Mouse (Mus musculus) embryonic fibroblast, embryonic 13.5 days (primary cell): ENCODE results near the gene Emg1. TPM values are rescaled to one million over a fixed set of nuclear protein-coding genes. Genes with fewer than 3 reads are reported as not detected.
"Not testable (repeated sequence)": the region's sequence is repeated elsewhere in the genome, so short reads cannot be mapped to it uniquely, and the experiment has no call there.

Experiments used
- H3K27ac ChIP-seq: 2 replicates; pipeline ENCODE4 v1.5.1; 2012; ENCODE audit warnings: low read length, control low read depth, inconsistent platforms; ENCODE audit not compliant: insufficient read depth
- H3K4me1 ChIP-seq: 2 replicates; pipeline ENCODE4 v1.6.1; 2011; ENCODE audit warnings: low read length; ENCODE audit not compliant: control insufficient read depth, insufficient read depth
- H3K4me3 ChIP-seq: 2 replicates; pipeline ENCODE4 v1.5.1; 2011; ENCODE audit warnings: mild to moderate bottlenecking, control low read depth, low read length; ENCODE audit not compliant: insufficient read depth
- CTCF ChIP-seq: IDR thresholded peaks from 2 replicates; pipeline ENCODE4 v1.5.1; 2011; ENCODE audit warnings: mild to moderate bottlenecking, control low read depth, low read length, moderate library complexity, borderline replicate concordance; ENCODE audit not compliant: insufficient read depth
- POLR2A ChIP-seq: IDR thresholded peaks from 2 replicates; pipeline ENCODE4 v1.6.1; 2011; ENCODE audit warnings: low read depth, mild to moderate bottlenecking, control low read depth, low read length, moderate library complexity
- polyA plus RNA-seq: library from polyadenylated mRNA; stranded (reverse); fragments of >200 nt; gene quantifications from 2 replicates; pipeline ENCODE4 v1.2.4, GENCODE M21; 2011; ENCODE audit warnings: low read depth; ENCODE audit not compliant: missing spikeins, insufficient read length

Emg1 gene
- polyA plus RNA-seq, 1 experiment, result 67.1 TPM

DNA sequence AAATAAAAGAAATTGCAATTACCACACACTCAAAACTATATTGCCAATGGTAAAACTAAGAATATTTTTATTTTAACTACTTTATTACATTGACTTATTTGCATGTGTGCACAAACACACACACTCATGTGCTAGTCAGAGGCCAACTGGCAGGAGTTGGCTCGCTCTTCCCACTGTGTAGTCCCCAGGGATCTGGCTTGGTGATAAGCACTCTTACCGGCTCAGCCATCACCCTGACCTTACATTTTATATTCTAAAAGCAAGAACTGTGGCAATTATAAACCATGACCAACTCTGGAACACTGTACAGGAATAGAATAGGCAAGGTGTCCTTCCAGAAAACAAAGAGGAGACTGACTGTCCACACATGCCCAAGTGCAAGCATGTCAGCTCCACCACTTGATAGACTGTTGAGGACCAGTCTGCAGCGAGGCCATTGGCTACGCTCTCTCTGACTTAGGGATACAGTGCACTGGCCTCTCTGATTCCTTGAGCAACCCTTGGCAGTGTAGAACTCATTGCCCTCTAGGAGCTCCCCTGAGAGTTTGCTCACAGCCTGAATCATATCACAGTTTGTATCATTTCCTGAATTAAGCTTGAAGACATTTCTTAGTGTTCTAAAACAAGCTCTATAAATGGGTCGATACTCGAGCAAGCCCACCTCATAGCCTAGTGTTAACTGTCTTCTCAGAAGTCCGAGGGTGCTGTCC lies 15.4 kb downstream of the Emg1 start:
- H3K27ac ChIP-seq, result peak overlapping the region; percentile 8; the same call in 1 of the 2 replicates
- TF ChIP-seq POLR2A (no peak), CTCF (no peak)
- 0 out of 2 replicates have a peak, but pooled peaks cover 2% of the 10 kb centered on the region for H3K4me1 ChIP-seq
- no peak overlapping the region for H3K4me3 ChIP-seq

DNA sequence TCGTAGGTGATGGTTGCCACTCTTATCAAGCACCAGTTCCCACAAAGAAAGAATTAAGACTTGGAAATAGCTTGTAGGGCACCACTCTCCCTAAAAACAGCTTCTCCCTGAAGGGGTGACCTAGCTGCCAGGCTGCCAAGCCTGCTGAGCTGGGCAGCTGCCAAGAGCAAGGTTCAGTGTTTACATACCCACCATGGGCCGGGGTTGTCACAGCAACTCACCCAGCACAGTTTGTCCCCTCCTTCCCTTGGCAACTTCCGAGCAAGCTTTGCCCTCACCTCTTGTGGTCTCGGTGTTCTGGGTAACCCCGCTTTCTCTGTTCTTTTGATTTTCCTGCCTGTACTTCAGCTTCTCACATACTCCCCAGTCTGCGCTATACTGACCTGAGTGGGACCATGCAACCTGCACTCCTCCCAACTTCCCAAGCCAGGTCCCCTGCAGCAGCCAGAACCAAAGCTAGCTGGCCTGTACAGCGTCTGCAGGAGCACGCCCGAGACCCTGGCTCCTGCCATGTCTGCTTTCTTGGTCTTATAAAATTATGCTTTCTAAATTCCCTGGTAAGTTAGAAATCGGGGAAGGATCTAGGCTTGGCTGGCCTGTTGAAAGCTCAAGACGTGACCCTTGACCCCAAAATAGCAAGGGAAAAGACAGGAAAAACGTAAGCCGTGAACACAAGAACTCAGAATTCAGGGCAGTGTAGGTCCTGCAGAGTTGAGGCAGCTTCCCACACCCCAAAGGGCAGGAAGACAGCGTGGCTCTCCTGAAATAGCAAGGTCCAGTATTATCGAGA lies 17.6 kb downstream of the Emg1 start:
- TF ChIP-seq POLR2A (no peak), CTCF (no peak)
- Histone ChIP-seq H3K4me3 (no peak overlapping the region), H3K27ac (no peak overlapping the region), H3K4me1 (0 out of 2 replicates have a peak, but pooled peaks cover 2% of the 10 kb centered on the region)

DNA sequence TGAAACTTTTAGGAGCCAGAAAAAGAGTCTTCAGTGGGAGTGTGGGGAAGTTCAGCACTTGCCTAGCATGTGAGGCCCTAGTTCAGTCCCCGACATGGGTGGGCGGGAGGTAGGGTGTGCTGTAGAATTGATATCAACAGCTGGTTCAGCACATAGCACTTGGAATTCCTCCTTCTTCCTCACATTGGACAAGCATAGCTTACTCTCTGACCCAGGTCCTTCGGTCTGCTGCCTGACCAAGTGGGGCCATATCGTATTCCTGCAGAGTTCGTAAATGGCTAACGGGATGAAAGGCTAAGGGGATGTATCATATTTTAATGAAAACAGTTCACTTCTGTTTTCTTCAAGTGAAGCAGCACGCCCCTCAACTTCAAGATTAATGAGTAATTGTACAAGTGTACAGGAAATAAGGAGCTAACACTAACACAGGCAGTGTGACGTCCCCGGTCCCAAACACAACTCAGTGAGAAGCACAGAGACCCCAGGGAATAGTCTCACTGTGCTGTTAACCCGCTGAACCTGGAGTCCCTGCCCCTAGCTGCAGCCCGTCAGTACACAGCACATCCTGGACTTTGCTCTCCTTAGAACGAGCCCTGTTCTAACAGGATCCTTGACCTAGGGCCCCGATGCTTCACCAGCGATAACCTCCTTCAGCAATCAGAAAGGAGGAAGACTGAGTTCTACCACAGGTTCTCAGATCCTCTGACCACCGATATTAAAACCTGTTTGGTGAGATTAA lies 18.6 kb downstream of the Emg1 start:
- peaks cover 10% of the 10 kb centered on the region for H3K4me1 ChIP-seq
- H3K27ac ChIP-seq, result no peak overlapping the region
- TF ChIP-seq CTCF (no peak), POLR2A (no peak)
- H3K4me3 ChIP-seq, result no peak overlapping the region

GRCm38 (mm10) chr6:124690517-124690916 lies 21.5 kb downstream of the Emg1 start:
- Histone ChIP-seq H3K4me3 (no peak overlapping the region), H3K27ac (no peak overlapping the region), H3K4me1 (peaks cover 11% of the 10 kb centered on the region)
- TF ChIP-seq POLR2A (no peak), CTCF (no peak)

DNA sequence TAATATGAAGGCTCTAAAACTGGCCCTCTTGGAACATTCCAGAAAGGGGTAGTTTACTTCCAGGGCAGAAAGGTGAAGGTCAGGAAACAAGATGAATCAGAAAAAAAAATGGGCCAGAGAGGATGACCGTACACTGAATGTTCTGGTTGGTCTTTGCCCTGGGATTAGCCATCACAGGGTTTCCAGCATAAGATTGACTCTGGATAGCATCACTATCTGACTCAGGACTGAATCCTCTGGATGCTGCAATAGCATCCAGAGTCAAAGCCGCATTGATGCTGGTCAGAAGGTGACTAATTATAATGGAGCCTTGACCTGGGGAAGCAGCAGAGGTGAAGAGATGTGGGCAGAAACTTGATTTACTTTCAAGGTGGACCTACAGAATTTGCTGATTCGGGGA lies 23.0 kb downstream of the Emg1 start:
- Histone ChIP-seq H3K27ac (0 out of 2 replicates have a peak overlapping the region, but pooled peaks have one; percentile 6), H3K4me3 (no peak overlapping the region), H3K4me1 (peaks cover 11% of the 10 kb centered on the region)
- TF ChIP-seq CTCF (no peak), POLR2A (no peak)

- H3K4me1 ChIP-seq, result peaks cover 16% of the 10 kb centered on the region
Observed at GRCm38 (mm10) chr6:124688151-124688758, 23.7 kb downstream of the Emg1 start.

GRCm38 (mm10) chr6:124686644-124687043 lies 25.3 kb downstream of the Emg1 start:
- peaks cover 21% of the 10 kb centered on the region for H3K4me1 ChIP-seq
- not testable (repeated sequence) for H3K4me3 ChIP-seq, H3K27ac ChIP-seq

More at GRCm38 (mm10) chr6:124688151-124688758, 23.7 kb downstream of the Emg1 start:
- no peak overlapping the region for H3K27ac ChIP-seq
- no peak for TF ChIP-seq POLR2A
- TF ChIP-seq CTCF, result no peak
- H3K4me3 ChIP-seq, result no peak overlapping the region

- Histone ChIP-seq H3K4me1 (peaks cover 21% of the 10 kb centered on the region), H3K27ac (no peak overlapping the region), H3K4me3 (no peak overlapping the region)
- no peak for TF ChIP-seq POLR2A
- no peak for TF ChIP-seq CTCF
Observed at GRCm38 (mm10) chr6:124685606-124686386, 26.2 kb downstream of the Emg1 start.
